Mouse (Mus musculus): ENCODE results near the gene Stk38l.

GRCm38 (mm10) chr6:146697767-146698166 lies 27.0 kb upstream of the Stk38l start:
- TF ChIP-seq POLR2A (IDR thresholded peaks at IDR 0.05; ENCODE audit: insufficient read depth, low read depth, low read length) (no peak), CTCF (IDR thresholded peaks at IDR 0.05; ENCODE audit: insufficient read depth, low read depth, low read length) (no peak)

All from olfactory bulb, adult 2 months (tissue).